Mouse (Mus musculus) CH12.LX (cell line): ENCODE results near the gene Fbxo28. TPM values are rescaled to one million over a fixed set of nuclear protein-coding genes. Genes with fewer than 3 reads are reported as not detected.

Experiments
- DNase-seq: peaks from one replicate; pipeline ENCODE4 v3.0.0-alpha.2; 2013; ENCODE audit errors: extremely low read depth
- H3K27ac ChIP-seq: 2 replicates; pipeline ENCODE4 v1.5.1; 2012; ENCODE audit warnings: low read depth, mild to moderate bottlenecking, control low read depth, moderate library complexity; ENCODE audit not compliant: insufficient read depth
- H3K27me3 ChIP-seq: replicated peaks from 2 replicates; pipeline ENCODE3; 2012; ENCODE audit warnings: inconsistent platforms
- H3K36me3 ChIP-seq, 2 experiments: replicated peaks in 1 of 2; 2 replicates each; pipeline versions ENCODE3 to v1.6.1; 2012; ENCODE audit warnings: inconsistent platforms in 1 of 2, low read length in 1 of 2, mild to moderate bottlenecking in 1 of 2, mixed read lengths in 1 of 2, moderate library complexity in 1 of 2; ENCODE audit not compliant: control insufficient read depth in 1 of 2, insufficient read depth in 1 of 2
- H3K4me1 ChIP-seq, 2 experiments: 2 replicates each; pipeline ENCODE4 v1.6.1; 2012; ENCODE audit warnings: inconsistent platforms in 1 of 2, moderate library complexity in 1 of 2; ENCODE audit not compliant: insufficient read depth in 2 of 2, control insufficient read depth in 1 of 2
- H3K4me2 ChIP-seq: 2 replicates; pipeline ENCODE4 v1.6.1; 2012; ENCODE audit warnings: low read depth, mild to moderate bottlenecking, control low read depth; ENCODE audit not compliant: poor library complexity, insufficient read depth, severe bottlenecking
- H3K4me3 ChIP-seq, 3 experiments: fragments of 150-350 bp in 1 of 3; sonication (generic) in 1 of 3; replicated peaks in 1 of 3; 2 replicates each; pipeline versions ENCODE3 to v1.5.1; 2011 to 2012; ENCODE audit warnings: low read depth in 2 of 3, low read length in 2 of 3, mild to moderate bottlenecking in 2 of 3, moderate library complexity in 2 of 3, control low read depth in 1 of 3, improper control_type of control experiment in 1 of 3, inconsistent platforms in 1 of 3, mixed read lengths in 1 of 3; ENCODE audit not compliant: poor library complexity in 1 of 3
- H3K79me2 ChIP-seq: replicated peaks from 2 replicates; pipeline ENCODE4 v1.6.1; 2012; ENCODE audit warnings: mild to moderate bottlenecking, moderate library complexity; ENCODE audit not compliant: control insufficient read depth, poor library complexity, insufficient read depth, severe bottlenecking; ENCODE audit errors: extremely low read depth
- H3K9ac ChIP-seq: 2 replicates; pipeline ENCODE4 v1.6.1; 2012; ENCODE audit warnings: low read depth, mild to moderate bottlenecking, control low read depth, moderate library complexity; ENCODE audit not compliant: insufficient read depth
- H3K9me3 ChIP-seq: replicated peaks from 2 replicates; pipeline ENCODE3; 2012; ENCODE audit warnings: low read length, inconsistent platforms, mixed read lengths
- BHLHE40 ChIP-seq: IDR thresholded peaks from 2 replicates; pipeline ENCODE4 v1.6.1; 2011; ENCODE audit warnings: mild to moderate bottlenecking, low read depth, low read length, improper control_type of control experiment
- CHD2 ChIP-seq: IDR thresholded peaks from 2 replicates; pipeline ENCODE4 v1.6.1; 2011; ENCODE audit warnings: low read length, improper control_type of control experiment
- CTCF ChIP-seq, 2 experiments: IDR thresholded peaks in 1 of 2; conservative IDR thresholded peaks in 1 of 2; 2 replicates each; pipeline ENCODE4 v1.5.1; 2011 to 2012; ENCODE audit warnings: low read depth in 2 of 2, low read length in 2 of 2, improper control_type of control experiment in 1 of 2, inconsistent platforms in 1 of 2, mild to moderate bottlenecking in 1 of 2, moderate library complexity in 1 of 2
- E2F4 ChIP-seq: IDR thresholded peaks from 2 replicates; pipeline ENCODE4 v1.6.1; 2011; ENCODE audit warnings: low read depth, low read length, improper control_type of control experiment; ENCODE audit not compliant: insufficient replicate concordance
- EP300 ChIP-seq: IDR thresholded peaks from 2 replicates; pipeline ENCODE4 v1.6.1; 2011; ENCODE audit warnings: low read length, improper control_type of control experiment
- GABPA ChIP-seq: IDR thresholded peaks from 2 replicates; pipeline ENCODE4 v1.6.1; 2012; ENCODE audit warnings: low read depth, low read length, improper control_type of control experiment, inconsistent platforms; ENCODE audit not compliant: insufficient replicate concordance
- IRF4 ChIP-seq: IDR thresholded peaks from 2 replicates; pipeline ENCODE4 v1.6.1; 2014; ENCODE audit warnings: low read depth, mild to moderate bottlenecking, inconsistent platforms, low read length, improper control_type of control experiment
- JUN ChIP-seq: IDR thresholded peaks from 2 replicates; pipeline ENCODE4 v1.6.1; 2011; ENCODE audit warnings: low read depth, mild to moderate bottlenecking, low read length, improper control_type of control experiment, moderate library complexity; ENCODE audit not compliant: insufficient read depth
- JUND ChIP-seq: conservative IDR thresholded peaks from 2 replicates; pipeline ENCODE4 v1.6.1; 2011; ENCODE audit warnings: low read depth, low read length, improper control_type of control experiment
- KAT2A ChIP-seq: IDR thresholded peaks from 2 replicates; pipeline ENCODE4 v1.6.1; 2012; ENCODE audit warnings: low read length, improper control_type of control experiment, inconsistent platforms; ENCODE audit not compliant: insufficient replicate concordance
- MAFK ChIP-seq: IDR thresholded peaks from 2 replicates; pipeline ENCODE4 v1.6.1; 2011; ENCODE audit warnings: low read length, improper control_type of control experiment; ENCODE audit not compliant: insufficient replicate concordance
- MAX ChIP-seq: IDR thresholded peaks from 2 replicates; pipeline ENCODE4 v1.6.1; 2011; ENCODE audit warnings: low read length, improper control_type of control experiment
- MAZ ChIP-seq: IDR thresholded peaks from 2 replicates; pipeline ENCODE4 v1.6.1; 2012; ENCODE audit warnings: low read depth, mild to moderate bottlenecking, inconsistent platforms, low read length, improper control_type of control experiment, moderate library complexity
- MXI1 ChIP-seq: IDR thresholded peaks from 2 replicates; pipeline ENCODE4 v1.6.1; 2011; ENCODE audit warnings: mild to moderate bottlenecking, low read depth, low read length, improper control_type of control experiment
- POLR2AphosphoS2 ChIP-seq: IDR thresholded peaks from 2 replicates; pipeline ENCODE4 v1.6.1; 2011; ENCODE audit warnings: low read depth, low read length, improper control_type of control experiment
- RCOR1 ChIP-seq: conservative IDR thresholded peaks from 2 replicates; pipeline ENCODE4 v1.6.1; 2012; ENCODE audit warnings: low read depth, mild to moderate bottlenecking, inconsistent platforms, low read length, improper control_type of control experiment
- UBTF ChIP-seq: IDR thresholded peaks from 2 replicates; pipeline ENCODE4 v1.6.1; 2012; ENCODE audit warnings: low read depth, mild to moderate bottlenecking, inconsistent platforms, low read length, improper control_type of control experiment, moderate library complexity
- ZNF384 ChIP-seq: IDR thresholded peaks from 2 replicates; pipeline ENCODE4 v1.6.1; 2012; ENCODE audit warnings: low read depth, low read length, improper control_type of control experiment, inconsistent platforms
- dilution Hi-C: fragments of 300-500 bp; cut with MboI; formaldehyde crosslinking; loops from 2 replicates; pipeline ENCODE4 v1.14.3; 2020; ENCODE audit warnings: low sequenced_read_pairs; ENCODE audit not compliant: extremely low pct_unique_long_range_greater_than_20kb, extremely low pct_ligation_motif_present
- in situ Hi-C: fragments of 300-500 bp; cut with MboI; formaldehyde crosslinking; loops from 3 replicates; pipeline ENCODE4 v1.14.3; 2019; ENCODE audit warnings: low sequenced_read_pairs, low pct_ligation_motif_present, low pct_unique_long_range_greater_than_20kb, mixed read lengths
- polyA plus RNA-seq: library from polyadenylated mRNA; unstranded; fragments of >175 nt; gene quantifications from 2 replicates; pipeline ENCODE4 v1.2.1, GENCODE M21; 2012; ENCODE audit warnings: low read depth; ENCODE audit not compliant: insufficient read length
- total RNA-seq, 2 experiments: library from RNA; depleted of rRNA; stranded (reverse); fragments of 300-350 nt in 1 of 2; fragments of >200 nt in 1 of 2; gene quantifications; 2 replicates each; pipeline ENCODE4 v1.2.3; 2012 to 2014

Fbxo28 gene
- total and polyA plus RNA-seq, 3 experiments = 11.9 to 13.3 (median 12.6) TPM

GRCm38 (mm10) chr1:182323139-182323538 lies 18.3 kb downstream of the Fbxo28 start (continued):
- TF ChIP-seq GABPA = no peak
- TF ChIP-seq MAX = no peak
- no peak for TF ChIP-seq E2F4
- TF ChIP-seq MAZ = no peak
- TF ChIP-seq KAT2A = no peak
- no peak for TF ChIP-seq MAFK
- peak; percentile 25; the same call in 1 of the 2 replicates for TF ChIP-seq JUN
- no peak for TF ChIP-seq CTCF (conservative IDR thresholded peaks at IDR 0.05 in 1 of 2, IDR thresholded peaks at IDR 0.05 in 1 of 2; ENCODE audit: low read depth in 2 of 2, low read length in 2 of 2)
- TF ChIP-seq MXI1 = no peak
- TF ChIP-seq, all 38 proteins: peak for 8

GRCm38 (mm10) chr1:182314201-182314600 lies 27.2 kb downstream of the Fbxo28 start:
- TF ChIP-seq JUND = no peak
- no peak for TF ChIP-seq POLR2AphosphoS2
- TF ChIP-seq ZNF384 = no peak
- no peak for TF ChIP-seq EP300
- no peak overlapping the region for H3K9ac ChIP-seq
- no peak overlapping the region for H3K4me2 ChIP-seq
- H3K9me3 ChIP-seq = peaks cover 4% of the 10 kb centered on the region
- no peaks in the 10 kb centered on the region for H3K79me2 ChIP-seq
- dilution Hi-C loops = no loop called here
- DNase-seq = no peak
- peaks cover 33 to 51% of the 10 kb centered on the region in 2 experiments for H3K36me3 ChIP-seq
- peaks cover 0 to 20% of the 10 kb centered on the region in 2 experiments; a peak in 2 of 4 replicates for H3K4me1 ChIP-seq
- no peaks in the 10 kb centered on the region for H3K27me3 ChIP-seq
- H3K4me3 ChIP-seq = no peak overlapping the region
- in situ Hi-C loops = no loop called here
- H3K27ac ChIP-seq = no peak overlapping the region

GRCm38 (mm10) chr1:182313181-182313580 lies 28.2 kb downstream of the Fbxo28 start:
- in situ Hi-C loops = no loop called here
- peaks cover 27 to 41% of the 10 kb centered on the region in 2 experiments for H3K36me3 ChIP-seq
- TF ChIP-seq EP300 (peak; percentile 56; the same call in 1 of the 2 replicates), BHLHE40 (peak; percentile 19; the same call in 1 of the 2 replicates), UBTF (no peak), CHD2 (no peak), MXI1 (no peak), RCOR1 (no peak), IRF4 (peak; percentile 64; the same call in 1 of the 2 replicates)

More at GRCm38 (mm10) chr1:182313181-182313580, 28.2 kb downstream of the Fbxo28 start:
- H3K4me1 ChIP-seq = peaks cover 0 to 25% of the 10 kb centered on the region in 2 experiments; a peak in 2 of 4 replicates
- H3K4me3 ChIP-seq = no peak overlapping the region
- no peak overlapping the region for H3K9ac ChIP-seq
- no peaks in the 10 kb centered on the region for H3K79me2 ChIP-seq
- peak overlapping the region; percentile 2; the same call in 1 of the 2 replicates for H3K4me2 ChIP-seq
- dilution Hi-C loops = no loop called here
- H3K9me3 ChIP-seq = peaks cover 4% of the 10 kb centered on the region
- DNase-seq = no peak
- no peaks in the 10 kb centered on the region for H3K27me3 ChIP-seq
- H3K27ac ChIP-seq = no peak overlapping the region
